Mouse (Mus musculus): ENCODE data around the gene Susd5. TPM values are rescaled to one million over a fixed set of nuclear protein-coding genes. Genes with fewer than 3 reads are reported as not detected.

Susd5 gene
- 1.1 TPM for polyA plus RNA-seq (2014; fragmentation: Illumina TruSeq; extraction: RNeasy Lipid Tissue Mini Kit (QIAGEN cat#74804); ENCODE audit: low read depth, low replicate concordance)

DNA sequence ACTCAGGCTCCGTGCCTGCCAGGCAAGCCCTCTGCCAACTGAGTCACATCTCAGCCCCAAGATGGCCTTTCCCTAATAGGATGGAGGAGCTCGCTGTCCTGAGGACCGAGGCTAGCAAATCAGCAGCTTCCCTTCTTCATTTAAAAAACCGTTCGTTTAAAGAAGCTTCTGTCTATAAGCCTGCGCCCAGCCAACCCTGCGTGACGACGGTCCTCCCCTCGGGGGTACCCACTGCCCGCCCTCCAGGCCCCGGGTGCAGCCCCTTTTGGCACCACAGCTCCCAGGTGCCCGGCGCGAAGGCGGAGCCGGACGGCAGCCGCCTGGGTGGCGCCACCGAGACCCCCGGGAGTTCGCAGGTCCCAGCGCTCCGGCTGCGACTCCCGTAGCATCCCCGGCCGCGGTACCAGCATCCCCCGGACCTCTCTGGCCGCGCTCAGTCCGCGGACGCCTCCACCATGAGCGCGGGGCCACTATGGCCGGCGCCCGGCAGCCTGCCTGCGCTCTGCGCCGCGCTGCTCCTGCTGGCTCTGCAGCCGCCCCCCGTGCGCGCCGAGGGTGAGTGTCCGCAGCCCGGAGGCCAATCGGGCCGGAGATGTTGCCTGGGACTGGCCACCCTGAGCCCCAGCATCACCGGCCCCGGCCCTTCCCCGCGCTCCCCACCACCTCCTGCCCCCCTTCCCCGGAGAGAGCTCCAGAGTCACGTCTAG is at the start of gene Susd5:
Gene Susd5, plus strand, starts transcription at position 51 of the 707 bp plus-strand sequence.

DNA sequence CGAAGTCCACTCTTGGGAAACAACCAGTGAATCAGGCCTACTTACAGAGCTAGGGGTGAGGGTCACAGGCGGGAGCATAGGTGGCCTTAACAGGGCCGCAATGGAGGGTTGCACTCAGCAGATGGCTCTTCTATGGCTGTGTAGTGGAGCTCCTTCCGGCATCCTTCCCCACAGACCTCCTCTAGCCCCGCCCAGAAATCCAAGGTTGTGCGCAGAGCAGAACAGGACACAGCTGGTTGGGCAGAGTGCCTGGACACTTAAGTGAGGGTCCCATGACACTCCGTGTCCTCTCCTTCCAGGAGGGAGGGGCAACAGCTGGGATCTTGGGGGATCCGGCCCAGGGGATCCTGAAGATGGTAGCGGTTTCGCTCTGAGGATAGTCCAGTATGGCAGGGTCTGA is 10.9 kb upstream of the Susd5 start, which contains the start of gene Fbxl2:
Gene Fbxl2, minus strand, starts transcription at position 164 of the 400 bp plus-strand sequence.

Other genes starting within 250 kb of the Susd5 start
- gene Ubp1, start 126.2 kb upstream of the Susd5 start, polyA plus RNA-seq (2014; fragmentation: Illumina TruSeq; extraction: RNeasy Lipid Tissue Mini Kit (QIAGEN cat#74804); ENCODE audit: low read depth, low replicate concordance) = 53.7 TPM
- gene Fbxl2, start 10.9 kb upstream of the Susd5 start, polyA plus RNA-seq (2014; fragmentation: Illumina TruSeq; extraction: RNeasy Lipid Tissue Mini Kit (QIAGEN cat#74804); ENCODE audit: low read depth, low replicate concordance) = 1.8 TPM

Measured in adipose tissue, adult 10 weeks (tissue).